Mouse (Mus musculus): ENCODE measurements around the gene Aknad1. TPM values are rescaled to one million over a fixed set of nuclear protein-coding genes. Genes with fewer than 3 reads are reported as not detected.

Aknad1 gene
- polyA plus RNA-seq, 1 experiment: 2.9 TPM

DNA sequence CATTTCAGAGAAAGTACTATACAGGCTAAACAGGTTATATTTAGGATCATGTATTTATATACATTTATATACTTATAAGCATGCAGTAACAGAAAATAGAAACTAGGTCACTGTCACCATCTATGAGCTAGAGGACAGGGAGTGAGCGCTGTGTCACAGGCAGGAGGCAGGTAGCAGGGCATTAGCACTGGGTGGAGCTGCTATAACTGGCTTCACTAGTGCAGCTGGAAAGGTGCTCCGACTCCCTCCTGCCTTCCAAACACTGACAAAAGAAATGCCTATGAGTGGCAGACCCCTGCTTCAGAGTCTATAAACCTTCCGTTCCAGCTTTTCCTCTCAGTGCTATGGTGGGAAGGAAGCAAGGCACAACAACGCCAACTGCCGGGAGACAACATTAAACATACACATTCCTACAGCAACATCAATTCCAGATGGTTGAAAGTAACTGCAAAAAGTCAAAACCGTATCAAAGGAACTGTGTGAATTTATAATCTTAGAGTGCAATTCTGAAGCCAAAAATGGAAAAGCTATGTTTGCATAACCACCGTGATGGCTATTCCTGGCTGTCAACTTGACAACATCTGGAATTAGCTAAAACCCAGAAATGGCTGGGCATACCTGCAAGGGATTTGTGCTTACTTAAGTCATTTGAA lies 51.7 kb downstream of the Aknad1 start:
- TF ChIP-seq REST (IDR thresholded peaks at IDR 0.05; ENCODE audit: insufficient read depth, insufficient read length) (no peak), MYOG (IDR thresholded peaks at IDR 0.05; ENCODE audit: control insufficient read depth in 1 of 3, insufficient read depth in 1 of 3, insufficient read length in 2 of 3, low read depth in 2 of 3) (no peak), POLR2A (IDR thresholded peaks at IDR 0.05; ENCODE audit: insufficient read length, low read depth) (no peak), CEBPB (IDR thresholded peaks at IDR 0.05; ENCODE audit: insufficient read depth, poor library complexity, severe bottlenecking) (no peak), MYOD1 (IDR thresholded peaks at IDR 0.05; ENCODE audit: control insufficient read depth in 1 of 3, insufficient read length in 2 of 3, low read depth in 2 of 3) (no peak)
- H3ac ChIP-seq (ENCODE audit: control insufficient read depth, insufficient read length): no peak overlapping the region

DNA sequence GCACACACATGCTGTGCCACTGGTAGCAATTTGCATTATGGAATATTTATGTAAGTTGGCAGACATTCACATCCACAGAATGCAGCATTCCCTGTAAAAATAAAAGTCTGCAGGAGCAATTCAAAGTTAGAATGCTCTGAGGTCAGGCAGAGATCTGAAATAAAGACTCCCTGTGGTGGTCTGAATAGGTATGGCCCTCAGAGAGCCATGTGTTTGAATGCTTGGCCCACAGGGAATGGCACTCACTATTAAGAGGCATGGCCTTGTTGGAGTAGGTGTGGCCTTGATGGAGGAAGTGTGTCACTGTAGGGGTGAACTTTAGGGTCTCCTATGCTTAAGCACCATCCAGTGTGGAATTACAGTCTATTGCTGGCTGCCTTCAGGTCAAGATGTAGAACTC lies 53.0 kb downstream of the Aknad1 start:
- Histone ChIP-seq H3K27me3 (ENCODE audit: control insufficient read depth, insufficient read depth, insufficient read length) (no peaks in the 10 kb centered on the region), H3K79me2 (ENCODE audit: control insufficient read depth, insufficient read depth) (no peaks in the 10 kb centered on the region), H3K36me3 (ENCODE audit: control insufficient read depth, insufficient read depth) (peaks cover 44% of the 10 kb centered on the region), H3K4me2 (ENCODE audit: low read depth) (no peak overlapping the region), H3K4me3 (no peak overlapping the region), H3ac (ENCODE audit: control insufficient read depth, insufficient read length) (no peak overlapping the region)
- no peak for TF ChIP-seq SRF (IDR thresholded peaks at IDR 0.05; ENCODE audit: control insufficient read depth, insufficient read length, low read depth)
- TF ChIP-seq MYOG (IDR thresholded peaks at IDR 0.05; ENCODE audit: control insufficient read depth in 1 of 3, insufficient read depth in 1 of 3, insufficient read length in 2 of 3, low read depth in 2 of 3): no peak
- TF ChIP-seq USF1 (IDR thresholded peaks at IDR 0.05; ENCODE audit: low read depth): no peak
- no peak for TF ChIP-seq TCF3 (IDR thresholded peaks at IDR 0.05; ENCODE audit: insufficient read length, low read depth)
- no peak for TF ChIP-seq CEBPB (IDR thresholded peaks at IDR 0.05; ENCODE audit: insufficient read depth, poor library complexity, severe bottlenecking)
- no peak for TF ChIP-seq REST (IDR thresholded peaks at IDR 0.05; ENCODE audit: insufficient read depth, insufficient read length)

More for the DNA sequence above, 51.7 kb downstream of the Aknad1 start:
- Histone ChIP-seq H3K4me2 (ENCODE audit: low read depth) (no peak overlapping the region), H3K36me3 (ENCODE audit: control insufficient read depth, insufficient read depth) (peaks cover 34% of the 10 kb centered on the region), H3K27me3 (ENCODE audit: control insufficient read depth, insufficient read depth, insufficient read length) (no peaks in the 10 kb centered on the region), H3K79me2 (ENCODE audit: control insufficient read depth, insufficient read depth) (no peaks in the 10 kb centered on the region), H3K4me3 (no peak overlapping the region)

DNA sequence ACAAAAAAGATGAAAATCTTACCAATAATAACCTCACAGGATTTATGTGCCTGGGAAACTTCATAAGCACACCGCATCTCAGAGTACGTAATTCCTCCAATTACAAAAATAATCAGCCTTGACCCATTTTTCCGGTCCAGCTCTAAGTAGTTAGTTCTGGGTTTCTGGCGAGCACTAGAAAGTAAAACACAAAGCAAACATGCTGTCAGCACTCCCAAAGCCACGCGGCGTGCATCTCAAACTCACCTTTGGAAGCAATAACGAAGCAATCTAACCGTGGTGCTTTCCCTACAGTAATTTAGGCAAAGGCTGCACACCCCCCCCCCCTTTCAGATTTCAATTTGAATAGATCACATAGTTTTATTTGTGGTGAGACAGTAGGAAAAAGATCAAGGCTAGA lies 55.3 kb downstream of the Aknad1 start:
- Histone ChIP-seq H3ac (ENCODE audit: control insufficient read depth, insufficient read length) (no peak overlapping the region), H3K4me3 (no peak overlapping the region), H3K36me3 (ENCODE audit: control insufficient read depth, insufficient read depth) (peaks cover 50% of the 10 kb centered on the region), H3K79me2 (ENCODE audit: control insufficient read depth, insufficient read depth) (no peaks in the 10 kb centered on the region), H3K27me3 (ENCODE audit: control insufficient read depth, insufficient read depth, insufficient read length) (no peaks in the 10 kb centered on the region), H3K4me2 (ENCODE audit: low read depth) (no peak overlapping the region)
- no peak for TF ChIP-seq USF1 (IDR thresholded peaks at IDR 0.05; ENCODE audit: low read depth)
- TF ChIP-seq POLR2A (IDR thresholded peaks at IDR 0.05; ENCODE audit: insufficient read length, low read depth): no peak
- TF ChIP-seq MYOG (IDR thresholded peaks at IDR 0.05; ENCODE audit: control insufficient read depth in 1 of 3, insufficient read depth in 1 of 3, insufficient read length in 2 of 3, low read depth in 2 of 3): no peak
- TF ChIP-seq MAX (IDR thresholded peaks at IDR 0.05; ENCODE audit: low read depth): no peak
- TF ChIP-seq SRF (IDR thresholded peaks at IDR 0.05; ENCODE audit: control insufficient read depth, insufficient read length, low read depth): no peak
- no peak for TF ChIP-seq POLR2AphosphoS2 (IDR thresholded peaks at IDR 0.05; ENCODE audit: insufficient read length, low read depth)
- TF ChIP-seq MYOD1 (IDR thresholded peaks at IDR 0.05; ENCODE audit: control insufficient read depth in 1 of 3, insufficient read length in 2 of 3, low read depth in 2 of 3): no peak
- no peak for TF ChIP-seq CEBPB (IDR thresholded peaks at IDR 0.05; ENCODE audit: insufficient read depth, poor library complexity, severe bottlenecking)
- TF ChIP-seq REST (IDR thresholded peaks at IDR 0.05; ENCODE audit: insufficient read depth, insufficient read length): no peak
- TF ChIP-seq TCF3 (IDR thresholded peaks at IDR 0.05; ENCODE audit: insufficient read length, low read depth): no peak
- TF ChIP-seq TCF12 (IDR thresholded peaks at IDR 0.05; ENCODE audit: insufficient read depth, poor library complexity, severe bottlenecking): no peak
- TF ChIP-seq E2F4 (IDR thresholded peaks at IDR 0.05; ENCODE audit: insufficient read depth): no peak

DNA sequence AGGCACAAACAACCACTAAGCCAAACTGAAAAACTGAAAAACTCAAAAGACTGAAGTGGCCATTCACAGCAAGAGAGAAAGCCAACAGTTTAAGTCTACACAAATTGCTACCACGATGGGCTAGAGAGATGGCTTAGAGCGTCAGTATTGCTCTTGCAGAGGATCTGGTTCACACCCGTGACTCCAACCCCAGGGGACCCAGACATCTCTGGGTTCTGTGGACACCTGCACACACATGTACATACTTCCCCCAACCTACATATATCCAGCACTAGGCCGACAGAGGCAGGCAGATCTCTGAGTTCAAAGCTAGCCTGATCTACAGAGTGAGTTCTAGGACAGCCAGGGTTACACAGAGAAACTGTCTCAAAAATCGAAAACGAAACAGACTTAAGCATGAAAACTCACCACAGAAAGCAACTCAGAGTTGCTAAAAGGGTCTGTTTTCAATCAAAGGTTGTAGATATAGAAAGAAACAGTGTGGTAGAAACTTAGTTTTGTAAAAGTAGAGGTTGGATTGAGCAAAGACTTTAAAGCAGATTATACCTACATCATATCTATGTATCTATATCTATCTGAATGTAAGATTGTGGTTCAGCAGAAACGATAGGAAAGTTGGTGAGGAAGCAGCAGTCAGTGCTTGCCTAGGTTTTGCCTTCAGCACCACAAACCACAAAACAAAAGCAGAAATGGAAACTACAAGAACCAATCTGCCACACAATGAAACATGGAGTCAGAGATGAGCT lies 56.3 kb downstream of the Aknad1 start:
- TF ChIP-seq POLR2AphosphoS2 (IDR thresholded peaks at IDR 0.05; ENCODE audit: insufficient read length, low read depth) (no peak), REST (IDR thresholded peaks at IDR 0.05; ENCODE audit: insufficient read depth, insufficient read length) (no peak), MYOD1 (IDR thresholded peaks at IDR 0.05; ENCODE audit: control insufficient read depth in 1 of 3, insufficient read length in 2 of 3, low read depth in 2 of 3) (no peak), MAX (IDR thresholded peaks at IDR 0.05; ENCODE audit: low read depth) (no peak), SRF (IDR thresholded peaks at IDR 0.05; ENCODE audit: control insufficient read depth, insufficient read length, low read depth) (no peak), USF1 (IDR thresholded peaks at IDR 0.05; ENCODE audit: low read depth) (no peak), E2F4 (IDR thresholded peaks at IDR 0.05; ENCODE audit: insufficient read depth) (no peak), POLR2A (IDR thresholded peaks at IDR 0.05; ENCODE audit: insufficient read length, low read depth) (no peak), MYOG (IDR thresholded peaks at IDR 0.05; ENCODE audit: control insufficient read depth in 1 of 3, insufficient read depth in 1 of 3, insufficient read length in 2 of 3, low read depth in 2 of 3) (no peak), TCF12 (IDR thresholded peaks at IDR 0.05; ENCODE audit: insufficient read depth, poor library complexity, severe bottlenecking) (no peak), CEBPB (IDR thresholded peaks at IDR 0.05; ENCODE audit: insufficient read depth, poor library complexity, severe bottlenecking) (no peak), TCF3 (IDR thresholded peaks at IDR 0.05; ENCODE audit: insufficient read length, low read depth) (no peak)
- H3K36me3 ChIP-seq (ENCODE audit: control insufficient read depth, insufficient read depth): peaks cover 56% of the 10 kb centered on the region
- H3K27me3 ChIP-seq (ENCODE audit: control insufficient read depth, insufficient read depth, insufficient read length): no peaks in the 10 kb centered on the region
- H3K79me2 ChIP-seq (ENCODE audit: control insufficient read depth, insufficient read depth): no peaks in the 10 kb centered on the region
- no peak overlapping the region for H3K4me3 ChIP-seq
- no peak overlapping the region for H3ac ChIP-seq (ENCODE audit: control insufficient read depth, insufficient read length)
- no peak overlapping the region for H3K4me2 ChIP-seq (ENCODE audit: low read depth)
